Comparison of ENCODE assay signal across 25 mouse cellular contexts in the genomic region with DNA sequence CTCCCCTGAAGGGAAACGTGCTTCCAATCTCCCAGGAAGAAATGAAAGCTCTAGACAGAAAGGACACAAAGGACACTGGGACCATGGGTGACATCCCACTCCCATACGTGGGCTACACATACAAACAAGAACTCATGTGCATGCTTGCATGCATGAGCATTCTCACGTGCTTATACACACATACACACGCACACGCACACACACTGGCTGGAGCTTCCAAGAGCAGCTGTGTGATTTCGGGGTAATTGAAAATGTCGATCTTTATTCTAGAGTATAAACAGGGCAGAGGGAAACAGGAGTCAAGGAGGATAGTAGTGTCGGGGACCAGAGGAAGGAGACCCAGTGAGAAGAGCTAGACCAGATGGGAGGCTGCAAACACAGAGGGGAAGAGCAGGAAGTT. TPM values are rescaled to one million over a fixed set of nuclear protein-coding genes. Genes with fewer than 3 reads are reported as not detected.
DNase-seq lines count a peak whose midpoint lies in the region; ATAC-seq and TF ChIP-seq lines count a peak whose summit lies in the region.
"Had no signal": no experiment of that assay in that cellular context is flagged by ENCODE, and none has a peak within 500 bp of the region (broad histone marks: within the 10 kb centered on the region; RNA-seq: fewer than 3 reads in every experiment).

No protein-coding gene starts in this region.

- no peaks in the 10 kb centered on the region for H3K9me3 ChIP-seq in forebrain, postnatal 0 days (ENCODE audit: low read length)
- no peaks in the 10 kb centered on the region for H3K9me3 ChIP-seq in forebrain, embryonic 11.5 days (ENCODE audit: control insufficient read depth, low read length)
- no peaks in the 10 kb centered on the region for H3K9me3 ChIP-seq in limb, embryonic 13.5 days
- H3K9me3 ChIP-seq in limb, embryonic 10.5 days (replicated peaks): no peaks in the 10 kb centered on the region
- H3K9me3 ChIP-seq in CH12.LX (replicated peaks; ENCODE audit: low read length): no peaks in the 10 kb centered on the region
- no peaks in the 10 kb centered on the region for H3K9me3 ChIP-seq in hindbrain, postnatal 0 days (ENCODE audit: low read length)
- H3K9me3 ChIP-seq: heart, embryonic 15.5 days; megakaryocyte, embryonic 14.5 days had no signal

- no peak overlapping the region for H3K9ac ChIP-seq in forebrain, postnatal 0 days
- H3K9ac ChIP-seq in forebrain, embryonic 11.5 days (ENCODE audit: low read length): no peak overlapping the region
- 0 out of 2 replicates have a peak overlapping the region, but pooled peaks have one; percentile 5 for H3K9ac ChIP-seq in limb, embryonic 13.5 days
- H3K9ac ChIP-seq in CH12.LX (ENCODE audit: insufficient read depth, low read depth): no peak overlapping the region
- H3K9ac ChIP-seq in hindbrain, postnatal 0 days (replicated peaks; ENCODE audit: low read length): no peak overlapping the region
- H3K9ac ChIP-seq: heart, embryonic 15.5 days; liver, postnatal 0 days had no signal

- no peak for TF ChIP-seq POLR2A in CH12.LX (IDR thresholded peaks at IDR 0.05; ENCODE audit: low read depth, low read length)

- 50% methylated on average over 8 of the region's 8 CpGs for WGBS in forebrain, postnatal 0 days
- WGBS in forebrain, embryonic 11.5 days: 71% methylated on average over 8 of the region's 8 CpGs
- 69% methylated on average over 8 of the region's 8 CpGs for WGBS in limb, embryonic 13.5 days
- WGBS in limb, embryonic 10.5 days: 72% methylated on average over 8 of the region's 8 CpGs
- WGBS in hindbrain, postnatal 0 days: 42% methylated on average over 8 of the region's 8 CpGs

- no peaks in the 10 kb centered on the region for H3K27me3 ChIP-seq in forebrain, postnatal 0 days (ENCODE audit: insufficient read depth, low read length)
- H3K27me3 ChIP-seq in forebrain, embryonic 11.5 days (ENCODE audit: control insufficient read depth, insufficient read depth, low read length): no peaks in the 10 kb centered on the region
- peaks cover 25% of the 10 kb centered on the region for H3K27me3 ChIP-seq in limb, embryonic 13.5 days
- peaks cover 31% of the 10 kb centered on the region for H3K27me3 ChIP-seq in limb, embryonic 10.5 days (ENCODE audit: low read depth, poor library complexity, severe bottlenecking)
- peaks cover 77% of the 10 kb centered on the region for H3K27me3 ChIP-seq in CH12.LX (replicated peaks)
- H3K27me3 ChIP-seq in hindbrain, postnatal 0 days (ENCODE audit: insufficient read depth, low read length): no peaks in the 10 kb centered on the region

- peak; percentile 69 for DNase-seq in forebrain, postnatal 0 days
- no peak for DNase-seq in forebrain, embryonic 11.5 days (ENCODE audit: low spot score)
- no peak for DNase-seq in limb, embryonic 10.5 days (ENCODE audit: low spot score)
- DNase-seq in CH12.LX (ENCODE audit: extremely low read depth): no peak
- peak; percentile 51 for DNase-seq in hindbrain, postnatal 0 days (ENCODE audit: low spot score)
- no peak for DNase-seq in adrenal gland, adult (ENCODE audit: inconsistent age in 2 of 2, low spot score in 1 of 2)
- DNase-seq: adrenal gland, adult 2 months; cerebellum, adult 9-10 months; heart, postnatal 4 days; kidney, adult 2 months; kidney, postnatal 10 days; liver, postnatal 0 days; right cerebral cortex, postnatal 25 days; thymus, postnatal 14 days had no signal

- no peak for TF ChIP-seq CTCF in forebrain, postnatal 0 days (IDR thresholded peaks at IDR 0.05; ENCODE audit: low read depth)
- no peak for TF ChIP-seq CTCF in CH12.LX (conservative IDR thresholded peaks at IDR 0.05 in 1 of 2, IDR thresholded peaks at IDR 0.05 in 1 of 2; ENCODE audit: low read depth in 2 of 2, low read length in 2 of 2)
- no peak for TF ChIP-seq CTCF in hindbrain, postnatal 0 days (IDR thresholded peaks at IDR 0.05; ENCODE audit: low read depth)

- no peak overlapping the region for H3K4me2 ChIP-seq in forebrain, postnatal 0 days (ENCODE audit: low read depth)
- no peak overlapping the region for H3K4me2 ChIP-seq in forebrain, embryonic 11.5 days (ENCODE audit: low read depth, low read length, severe bottlenecking)
- H3K4me2 ChIP-seq in limb, embryonic 13.5 days (replicated peaks): no peak overlapping the region
- no peak overlapping the region for H3K4me2 ChIP-seq in CH12.LX (ENCODE audit: insufficient read depth, low read depth, poor library complexity, severe bottlenecking)
- no peak overlapping the region for H3K4me2 ChIP-seq in hindbrain, postnatal 0 days (ENCODE audit: low read depth, low read length)
- H3K4me2 ChIP-seq: heart, embryonic 15.5 days had no signal

- H3K4me3 ChIP-seq in forebrain, postnatal 0 days (ENCODE audit: low read depth, low read length): no peak overlapping the region
- H3K4me3 ChIP-seq in forebrain, embryonic 11.5 days (ENCODE audit: low read depth, low read length): no peak overlapping the region
- H3K4me3 ChIP-seq in limb, embryonic 13.5 days: no peak overlapping the region
- H3K4me3 ChIP-seq in limb, embryonic 10.5 days: no peak overlapping the region
- H3K4me3 ChIP-seq in CH12.LX (replicated peaks in 1 of 3; ENCODE audit: low read depth in 2 of 3, low read length in 2 of 3, poor library complexity in 1 of 3): no peak overlapping the region
- no peak overlapping the region for H3K4me3 ChIP-seq in hindbrain, postnatal 0 days (ENCODE audit: low read length)
- H3K4me3 ChIP-seq: heart, embryonic 15.5 days; megakaryocyte, embryonic 14.5 days had no signal

- H3K4me1 ChIP-seq in forebrain, postnatal 0 days (ENCODE audit: insufficient read depth): no peaks in the 10 kb centered on the region
- H3K4me1 ChIP-seq in forebrain, embryonic 11.5 days (replicated peaks; ENCODE audit: control insufficient read depth, insufficient read depth, low read length): 0 out of 2 replicates have a peak, but pooled peaks cover 2% of the 10 kb centered on the region
- peaks cover 23% of the 10 kb centered on the region for H3K4me1 ChIP-seq in limb, embryonic 13.5 days
- H3K4me1 ChIP-seq in limb, embryonic 10.5 days: peaks cover 36% of the 10 kb centered on the region
- peaks cover 3 to 5% of the 10 kb centered on the region in 2 experiments; a peak in 3 of 4 replicates for H3K4me1 ChIP-seq in CH12.LX (ENCODE audit: control insufficient read depth in 1 of 2, insufficient read depth in 2 of 2)
- no peaks in the 10 kb centered on the region for H3K4me1 ChIP-seq in hindbrain, postnatal 0 days (ENCODE audit: insufficient read depth, low read length)

- in situ Hi-C loops in CH12.LX (cut with MboI; ENCODE audit: low pct_ligation_motif_present, low pct_unique_long_range_greater_than_20kb, low sequenced_read_pairs): no loop called here

- no peak overlapping the region for H3K27ac ChIP-seq in forebrain, postnatal 0 days (ENCODE audit: low read depth, low read length)
- H3K27ac ChIP-seq in forebrain, embryonic 11.5 days (ENCODE audit: low read depth, low read length): no peak overlapping the region
- H3K27ac ChIP-seq in limb, embryonic 13.5 days: no peak overlapping the region
- no peak overlapping the region for H3K27ac ChIP-seq in limb, embryonic 10.5 days
- H3K27ac ChIP-seq in CH12.LX (ENCODE audit: insufficient read depth, low read depth): no peak overlapping the region
- no peak overlapping the region for H3K27ac ChIP-seq in hindbrain, postnatal 0 days
- H3K27ac ChIP-seq: heart, embryonic 15.5 days had no signal

- H3K79me2 ChIP-seq in CH12.LX (replicated peaks; ENCODE audit: control insufficient read depth, extremely low read depth, insufficient read depth, poor library complexity, severe bottlenecking): no peaks in the 10 kb centered on the region

- no peak for TF ChIP-seq EP300 in CH12.LX (IDR thresholded peaks at IDR 0.05; ENCODE audit: low read length)

- TF ChIP-seq RAD21 in CH12.LX (IDR thresholded peaks at IDR 0.05; ENCODE audit: low read depth, low read length): no peak

- no peaks in the 10 kb centered on the region for H3K36me3 ChIP-seq in forebrain, postnatal 0 days (ENCODE audit: insufficient read depth)
- no peaks in the 10 kb centered on the region for H3K36me3 ChIP-seq in forebrain, embryonic 11.5 days (ENCODE audit: control insufficient read depth, insufficient read depth, low read length)
- no peaks in the 10 kb centered on the region for H3K36me3 ChIP-seq in limb, embryonic 13.5 days
- H3K36me3 ChIP-seq in limb, embryonic 10.5 days: no peaks in the 10 kb centered on the region
- no peaks in the 10 kb centered on the region for H3K36me3 ChIP-seq in CH12.LX (replicated peaks in 1 of 2; ENCODE audit: control insufficient read depth in 1 of 2, insufficient read depth in 1 of 2, low read length in 1 of 2)
- H3K36me3 ChIP-seq in hindbrain, postnatal 0 days (ENCODE audit: insufficient read depth, low read length): no peaks in the 10 kb centered on the region
- H3K36me3 ChIP-seq: heart, embryonic 15.5 days had no signal

- dilution Hi-C loops in CH12.LX (cut with MboI; ENCODE audit: extremely low pct_ligation_motif_present, extremely low pct_unique_long_range_greater_than_20kb, low sequenced_read_pairs): no loop called here

- no peak for ATAC-seq in forebrain, postnatal 0 days
- no peak for ATAC-seq in forebrain, embryonic 11.5 days (replicated peaks; ENCODE audit: low FRiP score)
- ATAC-seq in limb, embryonic 13.5 days (ENCODE audit: low FRiP score, low read depth): no peak
- no peak for ATAC-seq in hindbrain, postnatal 0 days
- ATAC-seq in granulocyte monocyte progenitor cell, adult 5-6 weeks (replicated peaks; ENCODE audit: poor library complexity, severe bottlenecking): no peak
- ATAC-seq: liver, postnatal 0 days had no signal

RNA-seq across cellular contexts. Expression of a gene that starts 19.8 kb away (rescaled TPM):
- total RNA-seq in forebrain, postnatal 0 days (2014; rRNA removed): not detected in 2 replicates
- polyA plus RNA-seq in forebrain, postnatal 0 days (2015; fragmentation: Nextera tagmentation; extraction: Ambion mirVana): 0.12 and 0.13 TPM in 2 replicates
- not detected in 2 replicates for polyA plus RNA-seq in forebrain, embryonic 11.5 days (2014; fragmentation: Nextera tagmentation; extraction: Ambion mirVana)
- polyA plus RNA-seq in limb, embryonic 13.5 days (2015; fragmentation: Nextera tagmentation; extraction: Ambion mirVana): 0.27 and 0.94 TPM in 2 replicates
- polyA plus RNA-seq in limb, embryonic 10.5 days (2016; fragmentation: Nextera tagmentation; extraction: Ambion mirVana): 0.35 TPM in 1 of 2 replicates, not detected in the other
- total RNA-seq in CH12.LX (2012; rRNA removed) (not detected in 2 replicates), CH12.LX (2014; rRNA removed) (not detected in 2 replicates)
- polyA plus RNA-seq in CH12.LX (2012; ENCODE audit: insufficient read length, low read depth): not detected in 2 replicates
- total RNA-seq in hindbrain, postnatal 0 days (2014; rRNA removed): 0.42 TPM in 1 of 2 replicates, not detected in the other
- 0.14 and 0.16 TPM in 2 replicates for polyA plus RNA-seq in hindbrain, postnatal 0 days (2015; fragmentation: Nextera tagmentation; extraction: Ambion mirVana)
- total RNA-seq in granulocyte monocyte progenitor cell, adult 5-6 weeks (2014; fragmentation: Nextera tagmentation): not detected in 2 replicates
- not detected in 2 replicates for total RNA-seq in granulocyte monocyte progenitor cell, adult 5-6 weeks (2017)
- total RNA-seq: common myeloid progenitor, adult 5-6 weeks; heart, adult 8-10 months; layer of hippocampus, adult 18-20 months; left cerebral cortex, adult 18-20 months; left cerebral cortex, postnatal 36 days; liver, adult 2 months had no signal
- polyA plus RNA-seq: embryonic facial prominence, embryonic 11.5 days; liver, postnatal 0 days had no signal

RNA-seq across cellular contexts. Expression of a gene that starts 20.2 kb away (rescaled TPM):
- 19.4 and 24.7 TPM in 2 replicates for total RNA-seq in forebrain, postnatal 0 days (2014; rRNA removed)
- polyA plus RNA-seq in forebrain, postnatal 0 days (2015; fragmentation: Nextera tagmentation; extraction: Ambion mirVana): 5.1 and 7.5 TPM in 2 replicates
- 1.4 and 2.0 TPM in 2 replicates for polyA plus RNA-seq in forebrain, embryonic 11.5 days (2014; fragmentation: Nextera tagmentation; extraction: Ambion mirVana)
- polyA plus RNA-seq in limb, embryonic 13.5 days (2015; fragmentation: Nextera tagmentation; extraction: Ambion mirVana): 38.3 and 41.1 TPM in 2 replicates
- polyA plus RNA-seq in limb, embryonic 10.5 days (2016; fragmentation: Nextera tagmentation; extraction: Ambion mirVana): 2.1 and 5.0 TPM in 2 replicates
- total RNA-seq in CH12.LX (2012; rRNA removed) (0.04 and 0.08 TPM in 2 replicates), CH12.LX (2014; rRNA removed) (0.08 TPM in 1 of 2 replicates, not detected in the other)
- 0.06 TPM in 1 of 2 replicates, not detected in the other for polyA plus RNA-seq in CH12.LX (2012; ENCODE audit: insufficient read length, low read depth)
- total RNA-seq in hindbrain, postnatal 0 days (2014; rRNA removed): 42.1 and 46.6 TPM in 2 replicates
- 7.3 and 7.6 TPM in 2 replicates for polyA plus RNA-seq in hindbrain, postnatal 0 days (2015; fragmentation: Nextera tagmentation; extraction: Ambion mirVana)
- total RNA-seq in granulocyte monocyte progenitor cell, adult 5-6 weeks (2014; fragmentation: Nextera tagmentation): not detected in 2 replicates
- total RNA-seq in granulocyte monocyte progenitor cell, adult 5-6 weeks (2017): not detected in 2 replicates
- total RNA-seq: common myeloid progenitor, adult 5-6 weeks had no signal

RNA-seq across cellular contexts. Expression of a gene that starts 48.4 kb away (rescaled TPM):
- total RNA-seq in forebrain, postnatal 0 days (2014; rRNA removed): 90.3 and 103 TPM in 2 replicates
- polyA plus RNA-seq in forebrain, postnatal 0 days (2015; fragmentation: Nextera tagmentation; extraction: Ambion mirVana): 98.6 and 114 TPM in 2 replicates
- 2.5 and 3.2 TPM in 2 replicates for polyA plus RNA-seq in forebrain, embryonic 11.5 days (2014; fragmentation: Nextera tagmentation; extraction: Ambion mirVana)
- polyA plus RNA-seq in limb, embryonic 13.5 days (2015; fragmentation: Nextera tagmentation; extraction: Ambion mirVana): 3.0 and 3.4 TPM in 2 replicates
- 0.85 and 1.8 TPM in 2 replicates for polyA plus RNA-seq in limb, embryonic 10.5 days (2016; fragmentation: Nextera tagmentation; extraction: Ambion mirVana)
- not detected in 2 replicates for total RNA-seq in CH12.LX (2012; rRNA removed)
- not detected in 2 replicates for total RNA-seq in CH12.LX (2014; rRNA removed)
- polyA plus RNA-seq in CH12.LX (2012; ENCODE audit: insufficient read length, low read depth): not detected in 2 replicates
- total RNA-seq in hindbrain, postnatal 0 days (2014; rRNA removed): 181 and 192 TPM in 2 replicates
- polyA plus RNA-seq in hindbrain, postnatal 0 days (2015; fragmentation: Nextera tagmentation; extraction: Ambion mirVana): 81.0 and 88.6 TPM in 2 replicates
- total RNA-seq in granulocyte monocyte progenitor cell, adult 5-6 weeks (2014; fragmentation: Nextera tagmentation): not detected in 2 replicates
- not detected in 2 replicates for total RNA-seq in granulocyte monocyte progenitor cell, adult 5-6 weeks (2017)
- total RNA-seq: common myeloid progenitor, adult 5-6 weeks had no signal

Comparison
In these comparisons a context has a peak if more than half of its experiments do, and no peak if none do; other contexts are left out.
1. DNase-seq: peak in forebrain, postnatal 0 days (single experiment) and hindbrain, postnatal 0 days (single experiment); none in forebrain, embryonic 11.5 days (single experiment), limb, embryonic 10.5 days (single experiment), CH12.LX (single experiment) and adrenal gland, adult (0 of 2).
2. RNA of a gene that starts 48.4 kb away (polyA plus RNA-seq): 98.6 to 114 TPM in forebrain, postnatal 0 days and 81.0 to 88.6 TPM in hindbrain, postnatal 0 days; 3.0 to 3.4 TPM in limb, embryonic 13.5 days, 2.5 to 3.2 TPM in forebrain, embryonic 11.5 days, 0.85 to 1.8 TPM in limb, embryonic 10.5 days and not detected in CH12.LX; every median in the first group is over 10 times any median in the second.